Mouse (Mus musculus) urinary bladder, postnatal 0 days (tissue): ENCODE results near the gene Fgf2. TPM values are rescaled to one million over a fixed set of nuclear protein-coding genes. Genes with fewer than 3 reads are reported as not detected.

Source experiments
- polyA plus RNA-seq: library from polyadenylated mRNA; unstranded; fragments of >200 nt; fragmentation: Nextera tagmentation; extraction: Ambion mirVana; gene quantifications from 2 replicates; pipeline ENCODE4 v1.2.1, GENCODE M21; 2015

Gene Fgf2
- polyA plus RNA-seq, result 1.5 and 2.2 TPM in 2 replicates

GRCm38 (mm10) chr3:37348221-37349165 is at the start of gene Fgf2:
Gene Fgf2 (plus strand): TSS chr3:37348346.

GRCm38 (mm10) chr3:37312370-37312941 is 35.7 kb upstream of the Fgf2 start, which contains the start of the genes Bbs12 and Cetn4:
Gene Bbs12 (plus strand): TSS chr3:37312554.
Gene Cetn4 (minus strand): TSS chr3:37312708.

GRCm38 (mm10) chr3:37419458-37419991 is 71.4 kb downstream of the Fgf2 start, which contains the start of gene Spata5:
Gene Spata5 (plus strand): TSS chr3:37419896.

GRCm38 (mm10) chr3:37420072-37420471 is 71.9 kb downstream of the Fgf2 start, which contains the start of gene Nudt6:
Gene Nudt6 (minus strand): TSS chr3:37420211.

Other genes starting within 250 kb of the Fgf2 start
- gene Il2, start 222.4 kb upstream of the Fgf2 start, polyA plus RNA-seq, result 0.39 and 0.46 TPM in 2 replicates
- gene Il21, start 115.7 kb upstream of the Fgf2 start, polyA plus RNA-seq, result not detected in 2 replicates
- gene Bbs12, start 35.8 kb upstream of the Fgf2 start, polyA plus RNA-seq, result 2.9 TPM in 2 replicates
- 1.9 TPM in 2 replicates for gene Cetn4, start 35.6 kb upstream of the Fgf2 start, polyA plus RNA-seq
- gene Spata5, start 71.5 kb downstream of the Fgf2 start, polyA plus RNA-seq, result 17.7 and 24.2 TPM in 2 replicates
- gene Nudt6, start 71.9 kb downstream of the Fgf2 start, polyA plus RNA-seq, result 7.0 and 8.9 TPM in 2 replicates